8 mouse cellular contexts compared by ENCODE assay signal in genomic region chr1:93343504-93344047, GRCm38 (mm10). TPM values are rescaled to one million over a fixed set of nuclear protein-coding genes. Genes with fewer than 3 reads are reported as not detected.
DNase-seq lines count a peak whose midpoint lies in the region; ATAC-seq lines count a peak whose summit lies in the region.

No protein-coding gene starts in this region.

- peak; percentile 93 for DNase-seq in neural tube, embryonic 11.5 days (ENCODE audit: low spot score)
- no peak for DNase-seq in neural tube, embryonic 10.5 days (ENCODE audit: extremely low spot score, low spot score)
- peak; percentile 98 for DNase-seq in embryonic facial prominence, embryonic 11.5 days (ENCODE audit: low spot score)
- DNase-seq in kidney, adult 11 months: peak; percentile 95
- peak; percentile 92 for DNase-seq in limb, embryonic 11.5 days (ENCODE audit: low spot score)
- DNase-seq in midbrain, embryonic 14.5 days: peak; percentile 98
- DNase-seq in spleen, postnatal 14 days (ENCODE audit: low spot score in 2 of 2): peak; percentile 76 to 85

- no peaks in the 10 kb centered on the region for H3K27me3 ChIP-seq in neural tube, embryonic 11.5 days (ENCODE audit: control insufficient read depth, insufficient read depth, low read length)
- no peaks in the 10 kb centered on the region for H3K27me3 ChIP-seq in embryonic facial prominence, embryonic 11.5 days (ENCODE audit: control insufficient read depth, insufficient read depth, low read length)
- H3K27me3 ChIP-seq in limb, embryonic 11.5 days (ENCODE audit: control insufficient read depth, insufficient read depth, low read length): no peaks in the 10 kb centered on the region
- H3K27me3 ChIP-seq in midbrain, embryonic 14.5 days (ENCODE audit: control insufficient read depth, insufficient read depth, low read length): no peaks in the 10 kb centered on the region

- H3K4me3 ChIP-seq in neural tube, embryonic 11.5 days (ENCODE audit: low read depth, low read length): peak overlapping the region; percentile 59
- peak overlapping the region; percentile 87 for H3K4me3 ChIP-seq in embryonic facial prominence, embryonic 11.5 days (ENCODE audit: low read depth, low read length)
- H3K4me3 ChIP-seq in limb, embryonic 11.5 days (ENCODE audit: low read depth, low read length): peak overlapping the region; percentile 91
- peak overlapping the region; percentile 95 for H3K4me3 ChIP-seq in midbrain, embryonic 14.5 days (replicated peaks; ENCODE audit: low read depth, low read length)

- peak; percentile 97 for ATAC-seq in neural tube, embryonic 11.5 days (ENCODE audit: insufficient read depth, low FRiP score, low TSS enrichment)
- ATAC-seq in embryonic facial prominence, embryonic 11.5 days (replicated peaks; ENCODE audit: insufficient number of reproducible peaks, low FRiP score, low TSS enrichment, low read depth): peak; percentile 97
- ATAC-seq in granulocyte monocyte progenitor cell, adult 5-6 weeks (replicated peaks; ENCODE audit: poor library complexity, severe bottlenecking): peak; percentile 83
- peak; percentile 94 for ATAC-seq in limb, embryonic 11.5 days (ENCODE audit: insufficient number of reproducible peaks, low FRiP score, low TSS enrichment, low read depth)
- peak; percentile 97 for ATAC-seq in midbrain, embryonic 14.5 days (ENCODE audit: low FRiP score, low TSS enrichment)

- peaks cover 2% of the 10 kb centered on the region; the same call in 1 of the 2 replicates for H3K36me3 ChIP-seq in neural tube, embryonic 11.5 days (ENCODE audit: control insufficient read depth, insufficient read depth, low read length)
- H3K36me3 ChIP-seq in embryonic facial prominence, embryonic 11.5 days (replicated peaks; ENCODE audit: control insufficient read depth, insufficient read depth, low read depth, low read length): peaks cover 2% of the 10 kb centered on the region
- peaks cover 6% of the 10 kb centered on the region for H3K36me3 ChIP-seq in limb, embryonic 11.5 days (ENCODE audit: control insufficient read depth, insufficient read depth, low read length)
- peaks cover 18% of the 10 kb centered on the region for H3K36me3 ChIP-seq in midbrain, embryonic 14.5 days (ENCODE audit: control insufficient read depth, insufficient read depth, low read length)

- no peak overlapping the region for H3K27ac ChIP-seq in neural tube, embryonic 11.5 days (ENCODE audit: low read depth, low read length)
- no peak overlapping the region for H3K27ac ChIP-seq in embryonic facial prominence, embryonic 11.5 days (replicated peaks; ENCODE audit: low read depth, low read length)
- H3K27ac ChIP-seq in limb, embryonic 11.5 days (replicated peaks; ENCODE audit: low read depth, low read length): no peak overlapping the region
- H3K27ac ChIP-seq in midbrain, embryonic 14.5 days (replicated peaks; ENCODE audit: low read depth, low read length): peak overlapping the region; percentile 73

- no peaks in the 10 kb centered on the region for H3K9me3 ChIP-seq in neural tube, embryonic 11.5 days (ENCODE audit: control insufficient read depth, low read length)
- no peaks in the 10 kb centered on the region for H3K9me3 ChIP-seq in embryonic facial prominence, embryonic 11.5 days (replicated peaks; ENCODE audit: control insufficient read depth, low read length)
- H3K9me3 ChIP-seq in limb, embryonic 11.5 days (ENCODE audit: control insufficient read depth, low read length): no peaks in the 10 kb centered on the region
- no peaks in the 10 kb centered on the region for H3K9me3 ChIP-seq in midbrain, embryonic 14.5 days (ENCODE audit: control insufficient read depth, low read length)

- H3K4me2 ChIP-seq in neural tube, embryonic 11.5 days (ENCODE audit: low read depth): peak overlapping the region; percentile 77
- H3K4me2 ChIP-seq in embryonic facial prominence, embryonic 11.5 days (ENCODE audit: low read depth, low read length): peak overlapping the region; percentile 69
- H3K4me2 ChIP-seq in limb, embryonic 11.5 days (ENCODE audit: low read depth, severe bottlenecking): peak overlapping the region; percentile 79
- H3K4me2 ChIP-seq in midbrain, embryonic 14.5 days (ENCODE audit: low read length): peak overlapping the region; percentile 89

- peak overlapping the region; percentile 63 for H3K9ac ChIP-seq in neural tube, embryonic 11.5 days (ENCODE audit: low read length)
- H3K9ac ChIP-seq in embryonic facial prominence, embryonic 11.5 days (replicated peaks; ENCODE audit: low read length): peak overlapping the region; percentile 82
- H3K9ac ChIP-seq in limb, embryonic 11.5 days (ENCODE audit: low read length): peak overlapping the region; percentile 86
- peak overlapping the region; percentile 79 for H3K9ac ChIP-seq in midbrain, embryonic 14.5 days (replicated peaks; ENCODE audit: low read length)

- under 1% methylated on average over 39 of the region's 39 CpGs for WGBS in neural tube, embryonic 11.5 days
- WGBS in embryonic facial prominence, embryonic 11.5 days: 0% methylated on average over 39 of the region's 39 CpGs
- WGBS in limb, embryonic 11.5 days: under 1% methylated on average over 39 of the region's 39 CpGs
- under 1% methylated on average over 39 of the region's 39 CpGs for WGBS in midbrain, embryonic 14.5 days

- H3K4me1 ChIP-seq in neural tube, embryonic 11.5 days (ENCODE audit: control insufficient read depth, insufficient read depth, low read length): peaks cover 8% of the 10 kb centered on the region
- peaks cover 3% of the 10 kb centered on the region for H3K4me1 ChIP-seq in embryonic facial prominence, embryonic 11.5 days (ENCODE audit: control insufficient read depth, insufficient read depth, low read length)
- H3K4me1 ChIP-seq in limb, embryonic 11.5 days (ENCODE audit: control insufficient read depth, insufficient read depth, low read length): peaks cover 8% of the 10 kb centered on the region; the same call in 1 of the 2 replicates
- peaks cover 7% of the 10 kb centered on the region; the same call in 1 of the 2 replicates for H3K4me1 ChIP-seq in midbrain, embryonic 14.5 days (ENCODE audit: control insufficient read depth, insufficient read depth, low read length)

RNA-seq across cellular contexts. Expression of gene Pask, which starts 0.3 kb away (rescaled TPM):
- polyA plus RNA-seq in neural tube, embryonic 11.5 days (2014; fragmentation: Nextera tagmentation; extraction: Ambion mirVana): 17.4 and 18.9 TPM in 2 replicates
- polyA plus RNA-seq in embryonic facial prominence, embryonic 11.5 days (2014; fragmentation: Nextera tagmentation; extraction: Ambion mirVana): 19.7 and 20.1 TPM in 2 replicates
- total RNA-seq in granulocyte monocyte progenitor cell, adult 5-6 weeks (2014; fragmentation: Nextera tagmentation): 12.7 and 22.0 TPM in 2 replicates
- 10.0 and 13.1 TPM in 2 replicates for total RNA-seq in granulocyte monocyte progenitor cell, adult 5-6 weeks (2017)
- polyA plus RNA-seq in limb, embryonic 11.5 days (2014; fragmentation: Nextera tagmentation; extraction: Ambion mirVana): 23.3 and 29.0 TPM in 2 replicates
- polyA plus RNA-seq in midbrain, embryonic 14.5 days (2014; fragmentation: Nextera tagmentation; extraction: Ambion mirVana): 4.2 and 5.7 TPM in 2 replicates

RNA-seq across cellular contexts. Expression of gene Ppp1r7, which starts 0.9 kb away (rescaled TPM):
- 78.2 and 79.0 TPM in 2 replicates for polyA plus RNA-seq in neural tube, embryonic 11.5 days (2014; fragmentation: Nextera tagmentation; extraction: Ambion mirVana)
- 85.5 and 112 TPM in 2 replicates for polyA plus RNA-seq in embryonic facial prominence, embryonic 11.5 days (2014; fragmentation: Nextera tagmentation; extraction: Ambion mirVana)
- 8.1 and 40.0 TPM in 2 replicates for total RNA-seq in granulocyte monocyte progenitor cell, adult 5-6 weeks (2014; fragmentation: Nextera tagmentation)
- total RNA-seq in granulocyte monocyte progenitor cell, adult 5-6 weeks (2017): 21.3 and 29.2 TPM in 2 replicates
- polyA plus RNA-seq in limb, embryonic 11.5 days (2014; fragmentation: Nextera tagmentation; extraction: Ambion mirVana): 75.1 and 75.2 TPM in 2 replicates
- polyA plus RNA-seq in midbrain, embryonic 14.5 days (2014; fragmentation: Nextera tagmentation; extraction: Ambion mirVana): 54.7 and 64.1 TPM in 2 replicates

RNA-seq across cellular contexts. Expression of gene Ano7, which starts 30.2 kb away (rescaled TPM):
- 0.23 and 0.32 TPM in 2 replicates for polyA plus RNA-seq in neural tube, embryonic 11.5 days (2014; fragmentation: Nextera tagmentation; extraction: Ambion mirVana)
- polyA plus RNA-seq in embryonic facial prominence, embryonic 11.5 days (2014; fragmentation: Nextera tagmentation; extraction: Ambion mirVana): 0.06 and 0.42 TPM in 2 replicates
- total RNA-seq in granulocyte monocyte progenitor cell, adult 5-6 weeks (2014; fragmentation: Nextera tagmentation): 0.43 TPM in 1 of 2 replicates, not detected in the other
- 0.99 TPM in 1 of 2 replicates, not detected in the other for total RNA-seq in granulocyte monocyte progenitor cell, adult 5-6 weeks (2017)
- 1.4 and 1.5 TPM in 2 replicates for polyA plus RNA-seq in limb, embryonic 11.5 days (2014; fragmentation: Nextera tagmentation; extraction: Ambion mirVana)
- polyA plus RNA-seq in midbrain, embryonic 14.5 days (2014; fragmentation: Nextera tagmentation; extraction: Ambion mirVana): 0.68 and 0.69 TPM in 2 replicates

RNA-seq across cellular contexts. Expression of gene Mterf4, which starts 37.9 kb away (rescaled TPM):
- polyA plus RNA-seq in neural tube, embryonic 11.5 days (2014; fragmentation: Nextera tagmentation; extraction: Ambion mirVana): 34.5 and 38.5 TPM in 2 replicates
- 32.5 and 34.9 TPM in 2 replicates for polyA plus RNA-seq in embryonic facial prominence, embryonic 11.5 days (2014; fragmentation: Nextera tagmentation; extraction: Ambion mirVana)
- total RNA-seq in granulocyte monocyte progenitor cell, adult 5-6 weeks (2014; fragmentation: Nextera tagmentation): 15.1 and 19.0 TPM in 2 replicates
- 13.3 and 22.9 TPM in 2 replicates for total RNA-seq in granulocyte monocyte progenitor cell, adult 5-6 weeks (2017)
- 37.7 and 38.0 TPM in 2 replicates for polyA plus RNA-seq in limb, embryonic 11.5 days (2014; fragmentation: Nextera tagmentation; extraction: Ambion mirVana)
- 27.7 and 30.0 TPM in 2 replicates for polyA plus RNA-seq in midbrain, embryonic 14.5 days (2014; fragmentation: Nextera tagmentation; extraction: Ambion mirVana)
